Mouse (Mus musculus): ENCODE measurements around the gene Sectm1b.
"Not testable (repeated sequence)": the region's sequence is repeated elsewhere in the genome, so short reads cannot be mapped to it uniquely, and the experiment has no call there.

The Sectm1b gene

GRCm38 (mm10) chr11:121063379-121063778 lies at the start of gene Sectm1b:
Sectm1b (minus strand) TSS chr11:121063569.
- DNase-seq (ENCODE audit: low spot score in 2 of 2) = no peak

GRCm38 (mm10) chr11:121112091-121112775 lies 48.9 kb upstream of the Sectm1b start:
- no peak for DNase-seq (ENCODE audit: low spot score in 2 of 2)

GRCm38 (mm10) chr11:121111601-121112000 lies 48.2 kb upstream of the Sectm1b start:
- DNase-seq (ENCODE audit: low spot score in 2 of 2) = no peak

- DNase-seq (ENCODE audit: low spot score in 2 of 2) = no peak
Observed at GRCm38 (mm10) chr11:121111051-121111450, 47.7 kb upstream of the Sectm1b start.

GRCm38 (mm10) chr11:121109986-121110385 lies 46.6 kb upstream of the Sectm1b start:
- DNase-seq (ENCODE audit: low spot score in 2 of 2) = no peak

GRCm38 (mm10) chr11:121108061-121108460 lies 44.7 kb upstream of the Sectm1b start:
- DNase-seq (ENCODE audit: low spot score in 2 of 2) = no peak

GRCm38 (mm10) chr11:121107242-121107641 lies 43.9 kb upstream of the Sectm1b start:
- DNase-seq (ENCODE audit: low spot score in 2 of 2) = not testable (repeated sequence)

- no peak for DNase-seq (ENCODE audit: low spot score in 2 of 2)
Observed at GRCm38 (mm10) chr11:121101124-121101805, 37.9 kb upstream of the Sectm1b start.

GRCm38 (mm10) chr11:121100692-121101091 lies 37.3 kb upstream of the Sectm1b start:
- DNase-seq (ENCODE audit: low spot score in 2 of 2) = no peak

- DNase-seq (ENCODE audit: low spot score in 2 of 2) = no peak
Observed at GRCm38 (mm10) chr11:121099762-121100161, 36.4 kb upstream of the Sectm1b start.

- no peak for DNase-seq (ENCODE audit: low spot score in 2 of 2)
Observed at GRCm38 (mm10) chr11:121092606-121093585, 29.5 kb upstream of the Sectm1b start.

- DNase-seq (ENCODE audit: low spot score in 2 of 2) = no peak
Observed at GRCm38 (mm10) chr11:121090943-121091342, 27.6 kb upstream of the Sectm1b start.

- no peak for DNase-seq (ENCODE audit: low spot score in 2 of 2)
Observed at GRCm38 (mm10) chr11:121089756-121090546, 26.6 kb upstream of the Sectm1b start.

GRCm38 (mm10) chr11:121088997-121089396 lies 25.6 kb upstream of the Sectm1b start:
- DNase-seq (ENCODE audit: low spot score in 2 of 2) = no peak

- DNase-seq (ENCODE audit: low spot score in 2 of 2) = no peak
Observed at GRCm38 (mm10) chr11:121086296-121086695, 22.9 kb upstream of the Sectm1b start.

- DNase-seq (ENCODE audit: low spot score in 2 of 2) = no peak
Observed at GRCm38 (mm10) chr11:121085181-121085580, 21.8 kb upstream of the Sectm1b start.

GRCm38 (mm10) chr11:121082857-121083500 lies 19.6 kb upstream of the Sectm1b start:
- no peak for DNase-seq (ENCODE audit: low spot score in 2 of 2)

GRCm38 (mm10) chr11:121082250-121082649 lies 18.9 kb upstream of the Sectm1b start:
- DNase-seq (ENCODE audit: low spot score in 2 of 2) = no peak

- no peak for DNase-seq (ENCODE audit: low spot score in 2 of 2)
Observed at GRCm38 (mm10) chr11:121081120-121081519, 17.8 kb upstream of the Sectm1b start, which contains the start of gene Sectm1a. Sectm1a (minus strand) TSS chr11:121081220.

GRCm38 (mm10) chr11:121080330-121080729 lies 17.0 kb upstream of the Sectm1b start:
- no peak for DNase-seq (ENCODE audit: low spot score in 2 of 2)

GRCm38 (mm10) chr11:121075655-121076054 lies 12.3 kb upstream of the Sectm1b start:
- no peak for DNase-seq (ENCODE audit: low spot score in 2 of 2)
